Mouse (Mus musculus) kidney, embryonic 16.5 days (tissue): ENCODE data around the gene F10. TPM values are rescaled to one million over a fixed set of nuclear protein-coding genes. Genes with fewer than 3 reads are reported as not detected.

Experiments used
- ATAC-seq: fragments of 200-750 bp; cut with Nextera tagmentation; 2 replicates; pipeline ENCODE4 v1.8.0; 2017; ENCODE audit warnings: moderate TSS enrichment; ENCODE audit not compliant: low FRiP score, low TSS enrichment
- H3K27ac ChIP-seq: fragments of 300-500 bp; sonication (generic); 2 replicates; pipeline ENCODE4 v1.5.1; 2014; ENCODE audit warnings: low read length
- H3K27me3 ChIP-seq: fragments of 300-500 bp; sonication (generic); 2 replicates; pipeline ENCODE4 v1.6.1; 2014; ENCODE audit warnings: low read length, control low read depth, mixed read lengths; ENCODE audit not compliant: insufficient read depth
- H3K36me3 ChIP-seq: fragments of 300-500 bp; sonication (generic); 2 replicates; pipeline ENCODE4 v1.6.1; 2014; ENCODE audit warnings: low read length, control low read depth, mixed read lengths; ENCODE audit not compliant: insufficient read depth
- H3K4me1 ChIP-seq: fragments of 300-500 bp; sonication (generic); 2 replicates; pipeline ENCODE4 v1.6.1; 2014; ENCODE audit warnings: low read length, control low read depth, mixed read lengths; ENCODE audit not compliant: insufficient read depth
- H3K4me2 ChIP-seq: fragments of 300-500 bp; sonication (generic); replicated peaks from 2 replicates; pipeline ENCODE4 v1.6.1; 2014; ENCODE audit warnings: low read depth, low read length
- H3K4me3 ChIP-seq: fragments of 300-500 bp; sonication (generic); 2 replicates; pipeline ENCODE4 v1.5.1; 2014; ENCODE audit warnings: mild to moderate bottlenecking, low read length
- H3K9ac ChIP-seq: fragments of 300-500 bp; sonication (generic); replicated peaks from 2 replicates; pipeline ENCODE4 v1.6.1; 2014; ENCODE audit warnings: low read length
- H3K9me3 ChIP-seq: fragments of 300-500 bp; sonication (generic); 2 replicates; pipeline ENCODE4 v1.6.1; 2016; ENCODE audit warnings: low read length, control low read depth
- WGBS: fragments of 180-500 bp; shearing (Covaris S2); extraction: QIAGEN DNeasy Blood & Tissue Kit; methylation state at CpG from one replicate; pipeline ENCODE4 v1.1.7; 2014; 5-methylcytosine and 5-hydroxymethylcytosine counted together
- polyA plus RNA-seq: library from polyadenylated mRNA; unstranded; fragments of >200 nt; fragmentation: Nextera tagmentation; extraction: Ambion mirVana; gene quantifications from 2 replicates; pipeline ENCODE4 v1.2.1, GENCODE M21; 2015

F10 gene
- polyA plus RNA-seq, 1 experiment from 2014 or later, result 4.0 TPM

GRCm38 (mm10) chr8:13010313-13010712 lies 26.8 kb upstream of the F10 start:
- no peak for ATAC-seq
- H3K9ac ChIP-seq, result no peak overlapping the region
- no peak overlapping the region for H3K27ac ChIP-seq
- H3K36me3 ChIP-seq, result peaks cover 59% of the 10 kb centered on the region
- peaks cover 7% of the 10 kb centered on the region; the same call in 1 of the 2 replicates for H3K9me3 ChIP-seq
- no peaks in the 10 kb centered on the region for H3K27me3 ChIP-seq
- H3K4me2 ChIP-seq, result no peak overlapping the region
- 61% methylated on average over 4 of the region's 4 CpGs for WGBS
- H3K4me1 ChIP-seq, result no peaks in the 10 kb centered on the region
- H3K4me3 ChIP-seq, result no peak overlapping the region

DNA sequence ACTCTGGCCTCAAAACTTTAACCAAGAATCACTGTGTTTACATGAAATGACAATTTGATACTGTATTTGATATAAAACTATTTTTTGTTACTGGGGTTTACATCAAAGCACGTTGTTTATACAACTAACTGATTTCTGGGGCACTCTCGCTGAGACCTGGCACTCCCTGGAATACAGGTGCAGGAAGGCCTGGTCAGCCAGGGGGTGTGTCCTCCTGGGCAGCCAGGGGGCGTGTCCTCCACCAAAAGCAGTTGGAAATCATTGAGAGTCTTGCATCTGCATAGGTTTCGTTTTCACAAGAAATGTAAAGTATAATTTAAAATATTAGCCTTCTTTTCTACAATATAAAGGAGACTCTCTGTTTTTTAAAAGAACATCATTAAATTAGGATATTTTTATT lies 17.5 kb upstream of the F10 start:
- no peaks in the 10 kb centered on the region for H3K36me3 ChIP-seq
- H3K9me3 ChIP-seq, result no peaks in the 10 kb centered on the region
- H3K4me1 ChIP-seq, result no peaks in the 10 kb centered on the region
- H3K27ac ChIP-seq, result no peak overlapping the region
- no peak overlapping the region for H3K4me2 ChIP-seq
- no peak overlapping the region for H3K4me3 ChIP-seq
- WGBS, result 67% methylated on average over 4 of the region's 4 CpGs
- no peak overlapping the region for H3K9ac ChIP-seq
- no peak for ATAC-seq
- no peaks in the 10 kb centered on the region for H3K27me3 ChIP-seq

- no peaks in the 10 kb centered on the region for H3K27me3 ChIP-seq
- no peak overlapping the region for H3K4me2 ChIP-seq
- H3K9me3 ChIP-seq, result no peaks in the 10 kb centered on the region
- no peaks in the 10 kb centered on the region for H3K36me3 ChIP-seq
- 94% methylated on average over 8 of the region's 8 CpGs for WGBS
- H3K4me3 ChIP-seq, result no peak overlapping the region
- H3K4me1 ChIP-seq, result no peaks in the 10 kb centered on the region
- H3K9ac ChIP-seq, result no peak overlapping the region
- no peak for ATAC-seq
- no peak overlapping the region for H3K27ac ChIP-seq
Observed at GRCm38 (mm10) chr8:13021830-13022229, 15.3 kb upstream of the F10 start.

DNA sequence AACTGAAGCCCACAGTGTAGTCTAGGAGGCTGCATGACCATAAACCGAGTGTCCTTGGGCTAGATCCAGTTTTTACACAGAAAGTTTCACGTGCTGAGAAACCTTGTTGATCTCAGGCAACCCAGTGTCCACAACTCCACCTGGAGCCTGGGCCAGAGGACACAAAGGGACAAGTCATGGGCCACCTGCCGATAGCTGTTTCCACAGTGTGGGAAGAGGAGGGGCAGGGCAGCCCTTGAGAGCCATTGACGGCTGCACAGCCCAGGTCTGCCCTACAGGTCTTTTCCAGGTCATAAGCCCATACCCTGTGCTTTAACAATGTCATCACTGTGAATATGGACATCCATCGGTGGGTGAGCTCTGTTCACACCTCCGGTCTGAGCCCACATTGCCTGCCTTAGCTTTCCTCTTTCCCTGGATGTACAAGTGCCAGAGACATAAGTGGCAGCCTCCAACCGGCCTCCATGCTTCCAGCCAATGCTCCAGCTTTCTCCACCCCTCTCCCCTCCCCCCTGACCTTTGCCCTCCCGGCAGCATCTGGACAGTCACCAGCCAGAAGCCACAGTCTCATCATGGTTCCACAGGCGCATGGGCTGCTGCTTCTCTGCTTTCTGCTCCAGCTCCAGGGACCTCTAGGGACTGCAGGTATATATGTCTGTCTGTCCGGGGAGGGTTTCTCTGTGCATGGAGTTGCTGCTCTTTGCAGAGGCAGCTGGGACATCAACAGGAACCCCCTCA lies 11.5 kb upstream of the F10 start, which contains the start of gene F7:
TSS of gene F7 (plus strand) at position 548 of the 738 bp plus-strand sequence.
- Histone ChIP-seq H3K9me3 (no peaks in the 10 kb centered on the region), H3K27me3 (no peaks in the 10 kb centered on the region), H3K4me1 (no peaks in the 10 kb centered on the region), H3K4me2 (no peak within 1 kb of the TSS), H3K36me3 (no peaks in the 10 kb centered on the region), H3K27ac (no peak within 1 kb of the TSS), H3K4me3 (no peak within 1 kb of the TSS), H3K9ac (no peak within 1 kb of the TSS)
- WGBS, result 64% methylated on average over 10 of the region's 10 CpGs
- no peak for ATAC-seq

GRCm38 (mm10) chr8:13027615-13028014 lies 9.5 kb upstream of the F10 start:
- Histone ChIP-seq H3K4me2 (no peak overlapping the region), H3K4me1 (no peaks in the 10 kb centered on the region), H3K36me3 (no peaks in the 10 kb centered on the region), H3K9me3 (no peaks in the 10 kb centered on the region), H3K9ac (no peak overlapping the region), H3K4me3 (no peak overlapping the region), H3K27me3 (no peaks in the 10 kb centered on the region), H3K27ac (no peak overlapping the region)
- no peak for ATAC-seq
- WGBS, result 84% methylated on average over 5 of the region's 5 CpGs

GRCm38 (mm10) chr8:13028482-13028881 lies 8.6 kb upstream of the F10 start:
- H3K36me3 ChIP-seq, result no peaks in the 10 kb centered on the region
- WGBS, result 69% methylated on average over 5 of the region's 5 CpGs
- H3K9ac ChIP-seq, result no peak overlapping the region
- no peaks in the 10 kb centered on the region for H3K27me3 ChIP-seq
- no peak for ATAC-seq
- H3K9me3 ChIP-seq, result no peaks in the 10 kb centered on the region
- no peak overlapping the region for H3K27ac ChIP-seq
- no peaks in the 10 kb centered on the region for H3K4me1 ChIP-seq
- H3K4me3 ChIP-seq, result no peak overlapping the region
- no peak overlapping the region for H3K4me2 ChIP-seq

DNA sequence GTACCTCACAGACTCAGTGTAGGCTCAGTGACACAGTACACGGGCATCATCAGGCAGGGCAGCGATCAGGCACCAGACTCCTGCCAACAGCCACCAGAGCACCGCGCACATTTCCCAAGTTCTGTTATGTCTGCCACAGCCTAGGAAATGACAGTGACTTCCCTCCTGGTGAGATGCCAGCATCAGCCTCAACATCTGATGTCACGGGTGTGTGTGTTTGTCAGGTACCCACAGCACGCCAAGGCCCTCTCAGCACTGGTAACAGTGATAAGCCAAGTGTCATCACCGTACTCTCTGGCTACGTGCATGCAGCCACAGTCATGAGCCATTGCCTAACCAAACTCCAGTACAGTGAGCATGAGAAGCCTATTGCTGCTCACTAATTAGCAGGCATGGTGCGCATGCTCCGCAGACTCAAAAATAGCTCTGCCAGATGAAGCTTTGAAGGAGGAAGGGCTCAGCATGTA lies 729 bp upstream of the F10 start:
- Histone ChIP-seq H3K9me3 (no peaks in the 10 kb centered on the region), H3K36me3 (no peaks in the 10 kb centered on the region), H3K4me2 (no peak overlapping the region), H3K4me1 (peaks cover 6% of the 10 kb centered on the region; the same call in 1 of the 2 replicates), H3K27ac (no peak overlapping the region), H3K9ac (no peak overlapping the region), H3K27me3 (no peaks in the 10 kb centered on the region), H3K4me3 (no peak overlapping the region)
- no peak for ATAC-seq
- 86% methylated on average over 10 of the region's 10 CpGs for WGBS

- H3K4me1 ChIP-seq, result peaks cover 6% of the 10 kb centered on the region; the same call in 1 of the 2 replicates
- H3K36me3 ChIP-seq, result no peaks in the 10 kb centered on the region
- no peak overlapping the region for H3K9ac ChIP-seq
- peak; percentile 50; the same call in 1 of the 2 replicates for ATAC-seq
- no peak overlapping the region for H3K4me2 ChIP-seq
- no peak overlapping the region for H3K27ac ChIP-seq
- H3K9me3 ChIP-seq, result no peaks in the 10 kb centered on the region
- H3K27me3 ChIP-seq, result no peaks in the 10 kb centered on the region
- WGBS, result 43% methylated on average over 5 of the region's 5 CpGs
- H3K4me3 ChIP-seq, result no peak overlapping the region
Observed at GRCm38 (mm10) chr8:13037569-13037968, 461 bp downstream of the F10 start.

GRCm38 (mm10) chr8:13039054-13039453 lies 1.9 kb downstream of the F10 start:
- WGBS, result 82% methylated on average over 6 of the region's 6 CpGs
- Histone ChIP-seq H3K27ac (no peak overlapping the region), H3K27me3 (no peaks in the 10 kb centered on the region), H3K36me3 (no peaks in the 10 kb centered on the region), H3K9ac (no peak overlapping the region), H3K4me2 (no peak overlapping the region), H3K4me1 (peaks cover 6% of the 10 kb centered on the region; the same call in 1 of the 2 replicates), H3K9me3 (no peaks in the 10 kb centered on the region), H3K4me3 (no peak overlapping the region)
- no peak for ATAC-seq

DNA sequence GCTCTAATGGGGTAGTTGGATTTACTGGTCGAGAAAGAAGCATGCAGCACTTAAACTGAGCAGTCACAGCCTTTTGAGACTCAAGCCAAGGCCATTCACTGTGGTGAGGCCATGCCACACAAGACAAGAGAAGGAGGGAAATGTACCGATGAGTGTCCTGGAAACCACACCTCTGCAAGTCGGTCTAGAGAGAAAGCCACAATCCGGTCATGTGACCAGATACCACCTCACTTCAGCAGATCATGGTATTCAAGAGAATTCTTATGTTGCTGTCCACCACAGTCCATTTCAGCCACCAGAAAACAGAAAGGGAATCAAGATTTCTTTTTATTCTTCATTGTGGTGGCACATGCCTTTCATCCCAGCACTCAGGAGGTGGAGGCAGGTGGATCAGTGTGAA lies 4.4 kb downstream of the F10 start:
- no peak overlapping the region for H3K9ac ChIP-seq
- 86% methylated on average over 4 of the region's 4 CpGs for WGBS
- no peak overlapping the region for H3K27ac ChIP-seq
- no peaks in the 10 kb centered on the region for H3K36me3 ChIP-seq
- H3K4me2 ChIP-seq, result no peak overlapping the region
- H3K4me3 ChIP-seq, result no peak overlapping the region
- no peaks in the 10 kb centered on the region for H3K27me3 ChIP-seq
- no peak for ATAC-seq
- H3K4me1 ChIP-seq, result peaks cover 6% of the 10 kb centered on the region; the same call in 1 of the 2 replicates
- H3K9me3 ChIP-seq, result no peaks in the 10 kb centered on the region
